Mouse (Mus musculus) liver, adult 2 months (tissue): ENCODE results near the gene Eif1b. TPM values are rescaled to one million over a fixed set of nuclear protein-coding genes. Genes with fewer than 3 reads are reported as not detected.

Source experiments
- DNase-seq: peaks from one replicate; pipeline ENCODE4 v3.0.0-alpha.2; 2011; ENCODE audit warnings: low read depth, low spot score; ENCODE audit errors: extremely low read depth
- H3K27ac ChIP-seq: fragments of 200-500 bp; replicated peaks from 2 replicates; pipeline ENCODE4 v1.5.1; 2012; ENCODE audit warnings: low read depth, mild to moderate bottlenecking, control low read depth, inconsistent platforms, low read length; ENCODE audit not compliant: insufficient read depth
- H3K27me3 ChIP-seq: fragments of 200-500 bp; 2 replicates; pipeline ENCODE4 v1.6.1; 2012; ENCODE audit warnings: mild to moderate bottlenecking, moderate library complexity, low read length, inconsistent platforms; ENCODE audit not compliant: control insufficient read depth, insufficient read depth
- H3K36me3 ChIP-seq: fragments of 200-500 bp; 2 replicates; pipeline ENCODE4 v1.6.1; 2012; ENCODE audit warnings: low read length, inconsistent platforms; ENCODE audit not compliant: control insufficient read depth, insufficient read depth
- H3K4me1 ChIP-seq: fragments of 200-500 bp; 2 replicates; pipeline ENCODE4 v1.6.1; 2011; ENCODE audit warnings: low read length; ENCODE audit not compliant: control insufficient read depth, insufficient read depth
- H3K4me3 ChIP-seq: fragments of 200-500 bp; 2 replicates; pipeline ENCODE4 v1.5.1; 2011; ENCODE audit warnings: low read depth, mild to moderate bottlenecking, control low read depth, low read length, moderate library complexity; ENCODE audit not compliant: insufficient read depth
- H3K79me2 ChIP-seq: fragments of 200-500 bp; 2 replicates; pipeline ENCODE4 v1.6.1; 2012; ENCODE audit warnings: inconsistent platforms, mild to moderate bottlenecking, low read length, moderate library complexity; ENCODE audit not compliant: control insufficient read depth, insufficient read depth
- H3K9ac ChIP-seq: fragments of 200-500 bp; 2 replicates; pipeline ENCODE4 v1.6.1; 2012; ENCODE audit warnings: low read depth, mild to moderate bottlenecking, control low read depth, inconsistent platforms, low read length
- CTCF ChIP-seq: fragments of 200-500 bp; IDR thresholded peaks from 2 replicates; pipeline ENCODE4 v1.5.1; 2011; ENCODE audit warnings: low read depth, low read length, control low read depth
- POLR2A ChIP-seq: fragments of 200-500 bp; IDR thresholded peaks from 2 replicates; pipeline ENCODE4 v1.6.1; 2011; ENCODE audit warnings: low read length, control low read depth; ENCODE audit not compliant: insufficient read depth; ENCODE audit errors: extremely low read depth
- WGBS: fragments of 180-500 bp; shearing (Covaris S2); methylation state at CpG from one replicate; pipeline ENCODE4 v1.1.7; 2018; 5-methylcytosine and 5-hydroxymethylcytosine counted together
- polyA plus RNA-seq: library from polyadenylated mRNA; depleted of rRNA; stranded (reverse); fragments of >200 nt; gene quantifications from 2 replicates; pipeline ENCODE4 v1.2.3, GENCODE M21; 2012
- total RNA-seq: library from RNA; depleted of rRNA; stranded (reverse); fragments of >200 nt; gene quantifications from 2 replicates; pipeline ENCODE4 v1.2.3, GENCODE M21; 2014

Gene Eif1b
- total and polyA plus RNA-seq, 2 experiments = 14.7 to 22.3 TPM

GRCm38 (mm10) chr9:120496691-120497090, 4.7 kb downstream of the Eif1b start:
- Histone ChIP-seq H3K36me3 (peaks cover 5% of the 10 kb centered on the region), H3K9ac (no peak overlapping the region), H3K4me3 (no peak overlapping the region), H3K4me1 (peaks cover 4% of the 10 kb centered on the region; the same call in 1 of the 2 replicates), H3K27ac (no peak overlapping the region), H3K79me2 (no peaks in the 10 kb centered on the region), H3K27me3 (no peaks in the 10 kb centered on the region)
- TF ChIP-seq CTCF (peak; percentile 75), POLR2A (no peak)
- DNase-seq = peak; percentile 64
- WGBS = 0% methylated on average over 3 of the region's 3 CpGs

DNA sequence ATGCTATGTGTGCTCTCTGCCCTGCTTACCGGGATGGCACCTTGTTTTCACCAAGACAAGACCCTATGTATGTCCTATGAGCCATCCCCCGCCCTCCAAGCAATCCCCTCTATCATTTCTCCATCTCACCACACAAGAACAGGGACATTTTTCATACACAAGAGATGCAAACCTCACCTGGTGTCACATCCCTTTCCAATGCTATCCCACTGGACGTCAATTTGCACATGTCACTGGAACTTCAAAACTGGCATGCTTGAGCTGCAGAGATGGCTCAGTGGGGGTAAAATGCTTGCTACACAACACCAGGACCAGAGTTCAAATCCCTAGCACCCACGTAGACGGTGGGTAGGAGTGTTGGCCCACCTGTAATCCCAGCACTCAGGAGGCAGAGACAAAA, 6.0 kb downstream of the Eif1b start:
- DNase-seq = no peak
- Histone ChIP-seq H3K4me3 (no peak overlapping the region), H3K36me3 (peaks cover 5% of the 10 kb centered on the region), H3K27ac (no peak overlapping the region), H3K9ac (no peak overlapping the region), H3K4me1 (peaks cover 5% of the 10 kb centered on the region; the same call in 1 of the 2 replicates), H3K79me2 (no peaks in the 10 kb centered on the region), H3K27me3 (no peaks in the 10 kb centered on the region)
- WGBS = 85% methylated on average over 5 of the region's 5 CpGs
- TF ChIP-seq CTCF (no peak), POLR2A (no peak)

DNA sequence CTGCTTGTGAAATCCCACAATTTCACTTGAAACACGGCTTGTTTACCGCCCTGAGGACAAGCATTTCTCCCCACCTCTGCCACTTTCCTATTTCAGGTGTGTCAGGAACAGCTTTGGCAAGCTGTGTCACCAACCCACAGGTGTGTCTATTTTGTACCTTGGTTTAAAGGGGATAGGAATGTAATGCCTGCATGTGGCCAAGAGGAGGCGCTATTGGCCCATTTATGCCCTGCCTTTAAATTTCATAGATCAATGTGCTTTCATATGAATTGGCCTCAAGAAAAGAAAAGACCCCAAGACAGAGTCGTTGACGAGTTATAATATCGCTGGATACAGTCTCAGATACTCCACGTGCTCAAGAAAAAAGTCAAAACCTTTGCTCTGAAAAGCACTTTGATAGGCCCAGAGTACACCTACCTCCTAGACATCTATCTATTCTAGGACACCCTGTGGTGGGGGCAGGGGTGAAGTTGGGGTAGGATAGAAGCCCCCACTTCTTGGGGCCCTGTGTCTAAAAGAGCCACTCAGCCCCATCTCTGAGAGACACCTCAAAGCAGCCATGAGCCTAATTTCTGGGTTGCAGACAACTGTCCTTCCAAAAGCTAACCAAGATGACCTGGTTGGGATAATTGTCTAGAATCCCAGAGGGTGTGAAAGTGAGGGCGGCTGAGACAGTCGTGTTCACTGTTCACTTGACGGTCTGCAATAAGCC, 9.3 kb downstream of the Eif1b start:
- no peak overlapping the region for H3K4me3 ChIP-seq
- peaks cover 3% of the 10 kb centered on the region; the same call in 1 of the 2 replicates for H3K4me1 ChIP-seq
- TF ChIP-seq CTCF (peak; percentile 53), POLR2A (no peak)
- 36% methylated on average over 10 of the region's 10 CpGs for WGBS
- no peaks in the 10 kb centered on the region for H3K36me3 ChIP-seq
- H3K79me2 ChIP-seq = no peaks in the 10 kb centered on the region
- H3K27ac ChIP-seq = no peak overlapping the region
- no peaks in the 10 kb centered on the region for H3K27me3 ChIP-seq
- DNase-seq = no peak
- no peak overlapping the region for H3K9ac ChIP-seq

DNA sequence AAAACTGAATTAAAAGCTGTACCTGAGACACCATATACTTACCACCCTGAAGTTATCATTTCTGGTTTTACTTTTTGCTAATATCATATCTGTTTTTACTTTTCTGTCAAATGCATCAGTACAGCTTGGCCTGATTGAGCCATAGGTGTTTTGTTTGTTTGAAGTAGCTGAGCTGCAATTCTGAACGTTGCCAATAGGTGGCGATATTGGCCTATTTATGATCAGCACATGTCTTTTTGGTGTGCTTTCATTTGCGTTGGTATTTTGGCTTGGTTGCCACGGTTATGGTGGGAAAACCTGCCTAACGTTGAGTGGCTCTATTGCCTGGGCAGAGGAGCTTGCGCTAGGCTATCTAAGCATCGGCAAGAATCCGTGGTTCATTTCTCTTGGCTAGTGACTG, 10.0 kb downstream of the Eif1b start:
- WGBS = 11% methylated on average over 8 of the region's 8 CpGs
- Histone ChIP-seq H3K27ac (no peak overlapping the region), H3K36me3 (no peaks in the 10 kb centered on the region), H3K4me3 (no peak overlapping the region), H3K79me2 (no peaks in the 10 kb centered on the region), H3K4me1 (peaks cover 1% of the 10 kb centered on the region; the same call in 1 of the 2 replicates), H3K27me3 (no peaks in the 10 kb centered on the region), H3K9ac (no peak overlapping the region)
- peak; percentile 76 for DNase-seq
- TF ChIP-seq POLR2A (no peak), CTCF (no peak; the same call in 1 of the 2 replicates)

GRCm38 (mm10) chr9:120504423-120504822, 12.4 kb downstream of the Eif1b start:
- TF ChIP-seq POLR2A (no peak), CTCF (no peak)
- Histone ChIP-seq H3K27ac (no peak overlapping the region), H3K79me2 (no peaks in the 10 kb centered on the region), H3K36me3 (no peaks in the 10 kb centered on the region), H3K27me3 (no peaks in the 10 kb centered on the region), H3K4me1 (peaks cover 1% of the 10 kb centered on the region; the same call in 1 of the 2 replicates), H3K9ac (no peak overlapping the region), H3K4me3 (no peak overlapping the region)
- no peak for DNase-seq
- 80% methylated on average over 2 of the region's 2 CpGs for WGBS

DNA sequence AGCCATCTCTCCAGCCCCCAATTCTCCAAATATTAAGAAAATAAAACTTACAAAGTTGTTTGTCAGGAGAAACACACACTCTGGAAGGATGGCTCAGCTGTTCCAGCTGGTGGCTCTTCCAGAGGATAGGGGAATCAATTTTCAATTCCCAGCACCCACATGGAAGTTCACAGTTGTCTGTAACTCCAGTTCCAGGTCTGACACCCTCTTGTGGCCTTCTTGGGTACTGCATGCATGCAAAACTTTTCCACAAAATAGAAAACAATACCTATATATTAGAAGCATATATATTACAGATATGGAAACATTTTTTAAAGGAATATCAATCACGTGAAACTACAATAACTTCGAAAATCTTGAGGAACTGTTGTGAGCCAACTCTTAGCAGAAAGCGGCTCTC, 19.7 kb downstream of the Eif1b start:
- H3K9ac ChIP-seq = no peak overlapping the region
- no peak overlapping the region for H3K4me3 ChIP-seq
- H3K36me3 ChIP-seq = no peaks in the 10 kb centered on the region
- 66% methylated on average over 3 of the region's 3 CpGs for WGBS
- H3K4me1 ChIP-seq = no peaks in the 10 kb centered on the region
- H3K27me3 ChIP-seq = no peaks in the 10 kb centered on the region
- no peak overlapping the region for H3K27ac ChIP-seq
- peak; percentile 42 for TF ChIP-seq CTCF
- no peak for TF ChIP-seq POLR2A
- DNase-seq = peak; percentile 24
- H3K79me2 ChIP-seq = no peaks in the 10 kb centered on the region
